Mouse (Mus musculus): ENCODE results near the gene Cep78.

Cep78 gene

GRCm38 (mm10) chr19:15984449-15985171, at the start of gene Cep78:
Gene Cep78 (minus strand): TSS chr19:15984989.
- no peak for TF ChIP-seq GATA4 (IDR thresholded peaks at IDR 0.05; ENCODE audit: insufficient replicate concordance, low read length)

- no peak for TF ChIP-seq GATA4 (IDR thresholded peaks at IDR 0.05; ENCODE audit: insufficient replicate concordance, low read length)
These were observed 46.5 kb upstream of the Cep78 start for GRCm38 (mm10) chr19:16031276-16031675.

- TF ChIP-seq GATA4 (IDR thresholded peaks at IDR 0.05; ENCODE audit: insufficient replicate concordance, low read length): no peak
These were observed 44.0 kb upstream of the Cep78 start for GRCm38 (mm10) chr19:16028746-16029252.

GRCm38 (mm10) chr19:16027876-16028670, 43.3 kb upstream of the Cep78 start:
- TF ChIP-seq GATA4 (IDR thresholded peaks at IDR 0.05; ENCODE audit: insufficient replicate concordance, low read length): no peak

- no peak for TF ChIP-seq GATA4 (IDR thresholded peaks at IDR 0.05; ENCODE audit: insufficient replicate concordance, low read length)
These were observed 41.5 kb upstream of the Cep78 start for GRCm38 (mm10) chr19:16026276-16026675.

GRCm38 (mm10) chr19:16022178-16022577, 37.4 kb upstream of the Cep78 start:
- no peak for TF ChIP-seq GATA4 (IDR thresholded peaks at IDR 0.05; ENCODE audit: insufficient replicate concordance, low read length)

- no peak for TF ChIP-seq GATA4 (IDR thresholded peaks at IDR 0.05; ENCODE audit: insufficient replicate concordance, low read length)
These were observed 31.4 kb upstream of the Cep78 start for GRCm38 (mm10) chr19:16016171-16016570.

- no peak for TF ChIP-seq GATA4 (IDR thresholded peaks at IDR 0.05; ENCODE audit: insufficient replicate concordance, low read length)
These were observed 30.6 kb upstream of the Cep78 start for GRCm38 (mm10) chr19:16015191-16015968.

- no peak for TF ChIP-seq GATA4 (IDR thresholded peaks at IDR 0.05; ENCODE audit: insufficient replicate concordance, low read length)
These were observed 25.1 kb upstream of the Cep78 start for GRCm38 (mm10) chr19:16009746-16010337.

GRCm38 (mm10) chr19:16009111-16009510, 24.3 kb upstream of the Cep78 start:
- TF ChIP-seq GATA4 (IDR thresholded peaks at IDR 0.05; ENCODE audit: insufficient replicate concordance, low read length): no peak

- no peak for TF ChIP-seq GATA4 (IDR thresholded peaks at IDR 0.05; ENCODE audit: insufficient replicate concordance, low read length)
These were observed 22.3 kb upstream of the Cep78 start for GRCm38 (mm10) chr19:16007131-16007530.

- TF ChIP-seq GATA4 (IDR thresholded peaks at IDR 0.05; ENCODE audit: insufficient replicate concordance, low read length): no peak
These were observed 13.4 kb upstream of the Cep78 start for GRCm38 (mm10) chr19:15998157-15998556.

- TF ChIP-seq GATA4 (IDR thresholded peaks at IDR 0.05; ENCODE audit: insufficient replicate concordance, low read length): no peak
These were observed 12.2 kb upstream of the Cep78 start for GRCm38 (mm10) chr19:15996901-15997564.

- no peak for TF ChIP-seq GATA4 (IDR thresholded peaks at IDR 0.05; ENCODE audit: insufficient replicate concordance, low read length)
These were observed 5.3 kb upstream of the Cep78 start for GRCm38 (mm10) chr19:15990102-15990501.
